Mouse (Mus musculus) olfactory bulb, adult 2 months (tissue): ENCODE measurements around the gene Ankrd33.

Source experiments
- CTCF ChIP-seq: fragments of 200-500 bp; IDR thresholded peaks from 2 replicates; pipeline ENCODE4 v1.5.1; 2012; ENCODE audit warnings: low read depth, mild to moderate bottlenecking, low read length, moderate library complexity; ENCODE audit not compliant: insufficient read depth
- POLR2A ChIP-seq: fragments of 200-500 bp; IDR thresholded peaks from 2 replicates; pipeline ENCODE4 v1.6.1; 2012; ENCODE audit warnings: mild to moderate bottlenecking, low read depth, low read length, moderate library complexity; ENCODE audit not compliant: insufficient read depth

- TF ChIP-seq POLR2A (no peak), CTCF (no peak)
Observed at GRCm38 (mm10) chr15:101148604-101149003, 33.0 kb downstream of the Ankrd33 start.
